44 mouse cellular contexts compared by ENCODE assay signal in the genomic region with DNA sequence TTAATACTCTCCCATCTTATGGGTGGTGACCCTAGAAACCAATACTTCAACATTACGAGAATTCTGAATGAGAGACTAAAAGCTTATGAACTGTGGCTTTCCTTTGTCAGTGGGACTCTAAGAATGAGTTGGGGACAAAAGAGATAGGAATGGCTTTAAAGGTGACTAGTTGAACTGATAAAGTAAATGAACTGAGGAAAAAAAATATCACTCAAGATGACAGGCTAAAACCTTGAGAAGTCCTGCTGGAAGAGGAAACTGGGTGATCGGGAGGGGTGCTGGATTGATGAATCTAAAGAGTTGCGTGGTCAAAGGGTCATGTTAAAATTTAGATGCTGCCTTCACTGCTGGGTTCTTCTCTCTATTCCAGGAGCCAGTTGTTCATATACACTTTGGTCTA. TPM values are rescaled to one million over a fixed set of nuclear protein-coding genes. Genes with fewer than 3 reads are reported as not detected.
"Had no signal": no experiment of that assay in that cellular context is flagged by ENCODE, and none has a peak within 500 bp of the region (broad histone marks: within the 10 kb centered on the region; RNA-seq: fewer than 3 reads in every experiment).

No protein-coding gene starts in this region.

- H3K9ac ChIP-seq: limb, embryonic 12.5 days; limb, embryonic 13.5 days; limb, embryonic 15.5 days; liver, embryonic 14.5 days; lung, embryonic 14.5 days; lung, embryonic 15.5 days; midbrain, embryonic 12.5 days; midbrain, embryonic 13.5 days; midbrain, embryonic 15.5 days; neural tube, embryonic 12.5 days; neural tube, embryonic 13.5 days had no signal

- H3K27ac ChIP-seq: left cerebral cortex, adult 2 months; limb, embryonic 10.5 days; limb, embryonic 12.5 days; limb, embryonic 13.5 days; limb, embryonic 15.5 days; liver, embryonic 14.5 days; lung, embryonic 15.5 days; macrophage; midbrain, embryonic 10.5 days; midbrain, embryonic 12.5 days; midbrain, embryonic 13.5 days; midbrain, embryonic 15.5 days; neural tube, embryonic 12.5 days; neural tube, embryonic 13.5 days had no signal

- H3K4me3 ChIP-seq: left cerebral cortex, adult 2 months; limb, embryonic 10.5 days; limb, embryonic 12.5 days; limb, embryonic 13.5 days; limb, embryonic 15.5 days; lung, embryonic 15.5 days; megakaryocyte, embryonic 14.5 days; midbrain, embryonic 10.5 days; midbrain, embryonic 12.5 days; midbrain, embryonic 13.5 days; midbrain, embryonic 15.5 days; myocyte; neural tube, embryonic 12.5 days; neural tube, embryonic 13.5 days had no signal

- DNase-seq: layer of hippocampus, postnatal 36 days; left cerebral cortex, postnatal 4 days; lung, adult 18-20 months; lung, adult 2 months; lung, embryonic 14.5 days; lung, postnatal 10 days; lung, postnatal 14 days; lung, postnatal 36 days; lung, postnatal 4 days; midbrain, embryonic 14.5 days had no signal

- H3K36me3 ChIP-seq: limb, embryonic 10.5 days; limb, embryonic 12.5 days; limb, embryonic 13.5 days; limb, embryonic 15.5 days; lung, embryonic 15.5 days; midbrain, embryonic 10.5 days; midbrain, embryonic 12.5 days; midbrain, embryonic 13.5 days; midbrain, embryonic 15.5 days; neural tube, embryonic 12.5 days; neural tube, embryonic 13.5 days had no signal

- H3K4me1 ChIP-seq: limb, embryonic 12.5 days; limb, embryonic 13.5 days; limb, embryonic 15.5 days; lung, embryonic 15.5 days; megakaryocyte, embryonic 14.5 days; midbrain, embryonic 10.5 days; midbrain, embryonic 12.5 days; midbrain, embryonic 13.5 days; midbrain, embryonic 15.5 days; neural tube, embryonic 12.5 days; neural tube, embryonic 13.5 days had no signal

- ATAC-seq: lung, postnatal 0 days; midbrain, embryonic 13.5 days; midbrain, embryonic 15.5 days; midbrain, embryonic 16.5 days had no signal

- H3K27me3 ChIP-seq: limb, embryonic 12.5 days; limb, embryonic 13.5 days; limb, embryonic 15.5 days; lung, embryonic 15.5 days; megakaryocyte, embryonic 14.5 days; midbrain, embryonic 12.5 days; midbrain, embryonic 13.5 days; midbrain, embryonic 15.5 days; neural tube, embryonic 12.5 days; neural tube, embryonic 13.5 days had no signal

- H3K9me3 ChIP-seq: limb, embryonic 10.5 days; limb, embryonic 12.5 days; limb, embryonic 13.5 days; limb, embryonic 15.5 days; lung, embryonic 15.5 days; megakaryocyte, embryonic 14.5 days; midbrain, embryonic 10.5 days; midbrain, embryonic 12.5 days; midbrain, embryonic 13.5 days; midbrain, embryonic 15.5 days; neural tube, embryonic 12.5 days; neural tube, embryonic 13.5 days had no signal

- H3K4me2 ChIP-seq: limb, embryonic 12.5 days; limb, embryonic 13.5 days; limb, embryonic 15.5 days; lung, embryonic 14.5 days; lung, embryonic 15.5 days; midbrain, embryonic 11.5 days; midbrain, embryonic 12.5 days; midbrain, embryonic 13.5 days; midbrain, embryonic 15.5 days; neural tube, embryonic 12.5 days; neural tube, embryonic 13.5 days had no signal

RNA-seq across cellular contexts. Expression of gene Afp, which starts 13.8 kb away (rescaled TPM):
- total RNA-seq: layer of hippocampus, postnatal 36 days; left cerebral cortex, adult 18-20 months; left cerebral cortex, postnatal 14 days; left cerebral cortex, postnatal 25 days; left cerebral cortex, postnatal 36 days; megakaryocyte, adult 5-6 weeks; megakaryocyte-erythroid progenitor cell, adult 5-6 weeks; midbrain, postnatal 0 days; monocyte, adult 5-6 weeks had no signal
- polyA plus RNA-seq: midbrain, embryonic 11.5 days; midbrain, embryonic 14.5 days had no signal

RNA-seq across cellular contexts. Expression of gene Alb, which starts 16.0 kb away (rescaled TPM):
- total RNA-seq: layer of hippocampus, postnatal 36 days; left cerebral cortex, adult 18-20 months; left cerebral cortex, adult 2 months; left cerebral cortex, postnatal 25 days; left cerebral cortex, postnatal 36 days; megakaryocyte progenitor cell, adult 5-6 weeks; megakaryocyte, adult 5-6 weeks; megakaryocyte-erythroid progenitor cell, adult 5-6 weeks; monocyte, adult 5-6 weeks had no signal
- polyA plus RNA-seq: limb, embryonic 10.5 days; macrophage; midbrain, embryonic 10.5 days; midbrain, embryonic 11.5 days; midbrain, embryonic 12.5 days; midbrain, embryonic 14.5 days; midbrain, embryonic 16.5 days; myocyte had no signal

RNA-seq across cellular contexts. Expression of gene Afm, which starts 42.0 kb away (rescaled TPM):
- total RNA-seq: layer of hippocampus, postnatal 36 days; left cerebral cortex, adult 18-20 months; left cerebral cortex, adult 2 months; left cerebral cortex, adult 8-10 months; left cerebral cortex, postnatal 10 days; left cerebral cortex, postnatal 14 days; left cerebral cortex, postnatal 25 days; left cerebral cortex, postnatal 36 days; left cerebral cortex, postnatal 4 days; megakaryocyte progenitor cell, adult 5-6 weeks; megakaryocyte, adult 5-6 weeks; megakaryocyte-erythroid progenitor cell, adult 5-6 weeks; midbrain, postnatal 0 days; monocyte, adult 5-6 weeks had no signal
- polyA plus RNA-seq: limb, embryonic 10.5 days; limb, embryonic 11.5 days; limb, embryonic 12.5 days; limb, embryonic 13.5 days; limb, embryonic 14.5 days; limb, embryonic 15.5 days; lung, adult 2 months; lung, embryonic 14.5 days; lung, embryonic 16.5 days; lung, postnatal 0 days; macrophage; midbrain, embryonic 10.5 days; midbrain, embryonic 11.5 days; midbrain, embryonic 12.5 days; midbrain, embryonic 13.5 days; midbrain, embryonic 14.5 days; midbrain, embryonic 15.5 days; midbrain, embryonic 16.5 days; midbrain, postnatal 0 days; myocyte; neural tube, embryonic 11.5 days; neural tube, embryonic 12.5 days; neural tube, embryonic 13.5 days had no signal
